Mouse (Mus musculus): ENCODE results near the gene Gm37240.

Gene Gm37240

GRCm38 (mm10) chr3:85264963-85265362 lies 622.4 kb downstream of the Gm37240 start:
- DNase-seq (ENCODE audit: low spot score), result no peak

GRCm38 (mm10) chr3:85264546-85264945 lies 622.8 kb downstream of the Gm37240 start:
- no peak for DNase-seq (ENCODE audit: low spot score)

- DNase-seq (ENCODE audit: low spot score), result no peak
Measured at GRCm38 (mm10) chr3:85254526-85254925, 632.8 kb downstream of the Gm37240 start.

GRCm38 (mm10) chr3:85251631-85252030 lies 635.7 kb downstream of the Gm37240 start:
- DNase-seq (ENCODE audit: low spot score), result no peak

GRCm38 (mm10) chr3:85246131-85246530 lies 641.2 kb downstream of the Gm37240 start:
- no peak for DNase-seq (ENCODE audit: low spot score)

GRCm38 (mm10) chr3:85236546-85236945 lies 650.8 kb downstream of the Gm37240 start:
- DNase-seq (ENCODE audit: low spot score), result no peak

- no peak for DNase-seq (ENCODE audit: low spot score)
Measured at GRCm38 (mm10) chr3:85232846-85233245, 654.5 kb downstream of the Gm37240 start.

GRCm38 (mm10) chr3:85222046-85222445 lies 665.3 kb downstream of the Gm37240 start:
- DNase-seq (ENCODE audit: low spot score), result no peak

- DNase-seq (ENCODE audit: low spot score), result no peak
Measured at GRCm38 (mm10) chr3:85214926-85215325, 672.4 kb downstream of the Gm37240 start.

GRCm38 (mm10) chr3:85212751-85213350 lies 674.5 kb downstream of the Gm37240 start:
- DNase-seq (ENCODE audit: low spot score), result no peak

GRCm38 (mm10) chr3:85209887-85210844 lies 677.2 kb downstream of the Gm37240 start:
- DNase-seq (ENCODE audit: low spot score), result no peak

- DNase-seq (ENCODE audit: low spot score), result no peak
Measured at GRCm38 (mm10) chr3:85206475-85206874, 680.8 kb downstream of the Gm37240 start.

- DNase-seq (ENCODE audit: low spot score), result no peak
Measured at GRCm38 (mm10) chr3:85205911-85206310, 681.4 kb downstream of the Gm37240 start.

- no peak for DNase-seq (ENCODE audit: low spot score)
Measured at GRCm38 (mm10) chr3:85203659-85204058, 683.7 kb downstream of the Gm37240 start.

- DNase-seq (ENCODE audit: low spot score), result no peak
Measured at GRCm38 (mm10) chr3:85202726-85203125, 684.6 kb downstream of the Gm37240 start.

- no peak for DNase-seq (ENCODE audit: low spot score)
Measured at GRCm38 (mm10) chr3:85201785-85202184, 685.5 kb downstream of the Gm37240 start.

GRCm38 (mm10) chr3:85198496-85198895 lies 688.8 kb downstream of the Gm37240 start:
- DNase-seq (ENCODE audit: low spot score), result no peak

- DNase-seq (ENCODE audit: low spot score), result no peak
Measured at GRCm38 (mm10) chr3:85197148-85197547, 690.2 kb downstream of the Gm37240 start.

- DNase-seq (ENCODE audit: low spot score), result no peak
Measured at GRCm38 (mm10) chr3:85196591-85196990, 690.7 kb downstream of the Gm37240 start.

- peak; percentile 6 for DNase-seq (ENCODE audit: low spot score)
Measured at GRCm38 (mm10) chr3:85195068-85195481, 692.2 kb downstream of the Gm37240 start.

GRCm38 (mm10) chr3:85189791-85190190 lies 697.5 kb downstream of the Gm37240 start:
- DNase-seq (ENCODE audit: low spot score), result no peak

GRCm38 (mm10) chr3:85188364-85188763 lies 699.0 kb downstream of the Gm37240 start:
- DNase-seq (ENCODE audit: low spot score), result no peak

- no peak for DNase-seq (ENCODE audit: low spot score)
Measured at GRCm38 (mm10) chr3:85186661-85187076, 700.6 kb downstream of the Gm37240 start.
